Mouse (Mus musculus) retina, embryonic 14.5 days (tissue): ENCODE results near the gene Dnajb1.
"Not testable (repeated sequence)": the region's sequence is repeated elsewhere in the genome, so short reads cannot be mapped to it uniquely, and the experiment has no call there.

ENCODE experiments used
- DNase-seq: peaks from one replicate; pipeline ENCODE4 v3.0.0-alpha.2; 2015; ENCODE audit warnings: low spot score

Dnajb1 gene

DNA sequence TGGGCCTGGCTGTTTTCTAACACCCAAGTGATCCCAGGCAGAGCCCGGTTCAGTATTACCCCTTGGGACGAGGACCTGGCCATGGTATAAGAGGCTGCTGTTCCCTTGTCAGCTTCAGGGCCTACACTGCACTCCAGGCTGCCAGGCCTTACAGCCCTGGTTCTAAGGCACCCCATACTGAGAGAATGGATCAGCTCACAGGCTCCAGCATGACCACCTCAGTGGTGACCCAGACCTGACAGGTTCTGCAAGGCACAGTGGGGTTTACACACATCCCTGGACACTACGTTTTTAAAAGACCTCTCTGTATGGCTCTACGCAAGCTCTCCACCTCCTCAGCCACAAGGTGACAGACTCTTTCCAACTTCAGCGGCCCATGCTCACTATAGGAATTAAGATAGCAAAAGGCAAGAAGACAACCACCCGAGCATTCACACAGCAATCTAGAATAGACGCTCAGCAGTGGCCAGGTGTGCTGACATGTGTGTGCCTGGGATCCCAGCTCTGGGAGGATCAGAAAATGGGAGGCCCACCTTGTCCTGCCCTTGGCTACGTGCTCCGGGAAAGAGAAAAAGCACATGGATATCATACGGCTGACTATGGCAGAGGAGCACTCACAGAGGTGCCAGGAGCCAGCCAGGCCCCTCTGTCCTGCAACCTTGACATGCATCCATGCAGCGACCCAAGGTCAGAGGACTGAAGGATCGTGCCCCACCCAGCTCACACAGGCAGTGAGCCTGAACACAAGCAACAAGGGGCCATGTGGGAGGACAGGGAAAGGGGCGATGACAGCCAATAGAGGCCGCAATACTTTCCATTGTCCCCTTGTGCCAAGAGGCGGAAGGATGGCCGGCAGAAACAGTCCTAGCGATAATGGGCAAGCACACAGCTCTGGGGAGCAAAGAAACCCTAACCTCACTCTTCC lies 29.6 kb upstream of the Dnajb1 start:
- no peak for DNase-seq

DNA sequence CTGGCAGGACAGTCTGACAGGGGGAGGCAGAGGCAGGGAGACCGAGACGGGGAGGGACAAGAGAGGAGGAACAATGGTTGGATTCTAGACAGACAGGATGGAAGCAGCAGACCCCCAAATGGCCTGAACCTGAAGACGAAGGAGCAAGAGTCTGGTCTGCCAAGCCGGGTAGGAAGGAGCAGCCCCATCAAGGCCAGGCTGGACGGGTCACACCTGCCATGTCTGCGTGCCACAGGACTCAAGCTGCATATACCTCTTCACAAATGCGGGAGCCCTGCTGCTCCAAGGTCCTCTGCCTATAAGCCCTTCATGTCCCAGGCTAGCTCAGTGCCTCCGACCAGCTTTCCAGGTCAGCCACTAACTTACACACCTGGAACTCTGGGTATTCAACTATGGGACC lies 28.3 kb upstream of the Dnajb1 start:
- no peak for DNase-seq

DNA sequence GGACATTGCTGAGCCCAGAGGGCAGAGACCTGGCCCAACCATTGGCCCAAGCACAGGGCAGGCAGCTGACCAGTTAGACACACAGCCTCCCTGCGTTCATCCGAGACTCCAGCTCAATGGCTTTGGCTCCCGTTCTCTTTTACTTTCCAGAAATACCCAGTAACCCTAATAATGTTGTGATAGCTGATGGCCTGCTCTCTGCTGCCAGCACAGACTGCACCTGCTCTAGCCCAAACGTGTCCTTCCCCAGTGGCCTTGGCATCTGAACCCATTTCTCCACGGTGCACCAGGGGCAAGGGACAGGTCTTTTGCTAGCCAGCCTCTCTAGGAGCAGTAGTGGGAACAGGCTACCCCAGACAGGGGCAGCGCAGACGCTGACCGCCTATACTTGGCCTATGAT lies 27.2 kb upstream of the Dnajb1 start:
- no peak for DNase-seq

DNA sequence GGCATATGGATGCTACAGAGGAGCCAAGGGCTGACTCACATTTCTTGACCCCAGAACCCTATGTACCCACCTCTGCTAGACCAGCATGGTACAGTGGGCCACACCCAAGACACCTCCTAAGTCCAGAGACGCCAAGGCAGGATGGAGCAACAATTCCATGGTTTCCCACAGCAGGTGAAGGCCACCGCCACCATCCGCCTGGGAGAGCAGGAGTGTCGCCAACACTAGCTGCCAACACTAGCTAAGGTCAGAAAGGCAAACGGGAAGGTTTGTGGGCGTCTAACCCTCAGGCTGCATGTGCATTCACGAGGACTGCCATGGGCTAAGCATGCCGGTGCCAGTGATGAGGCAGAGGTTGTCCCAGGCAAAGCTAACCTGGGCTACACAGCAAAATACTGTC lies 25.8 kb upstream of the Dnajb1 start:
- no peak for DNase-seq

DNA sequence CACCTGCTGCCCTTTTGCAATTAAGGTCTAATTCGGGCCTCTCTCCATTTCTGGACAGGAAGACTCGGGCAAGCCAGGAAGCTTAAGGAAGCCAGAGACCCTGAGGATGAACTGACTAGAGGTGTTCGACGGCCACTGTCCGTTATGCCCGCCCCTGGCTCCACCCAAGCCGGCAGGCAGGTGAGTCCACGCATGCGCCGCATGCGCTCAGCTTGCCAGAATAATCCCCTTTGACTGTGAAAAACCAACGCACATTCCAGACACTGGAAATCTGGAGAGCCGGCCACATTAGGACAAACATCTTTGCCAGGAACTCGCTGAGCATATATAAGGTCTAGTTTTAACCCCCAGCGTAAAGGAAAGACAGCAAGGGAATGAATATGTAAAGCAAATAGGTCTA lies 24.8 kb upstream of the Dnajb1 start:
- no peak for DNase-seq

DNA sequence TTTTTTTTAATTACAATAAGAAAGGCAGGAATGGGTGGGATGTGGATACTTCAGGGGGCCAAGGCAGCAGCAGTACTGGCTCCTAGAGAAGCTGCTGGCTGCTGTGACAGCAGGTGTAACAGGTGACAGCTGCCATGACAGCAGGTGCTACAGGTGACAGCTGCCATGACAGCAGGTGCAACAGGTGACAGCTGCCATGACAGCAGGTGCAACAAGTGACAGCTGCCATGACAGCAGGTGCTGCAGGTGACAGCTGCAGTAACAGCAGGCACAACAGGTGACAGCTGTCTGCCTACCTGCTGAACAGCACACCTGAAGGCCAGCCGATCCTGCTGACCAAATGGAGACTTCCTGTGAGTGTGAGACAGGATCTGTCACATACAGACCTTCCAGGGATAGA lies 23.2 kb upstream of the Dnajb1 start:
- DNase-seq: no peak

DNA sequence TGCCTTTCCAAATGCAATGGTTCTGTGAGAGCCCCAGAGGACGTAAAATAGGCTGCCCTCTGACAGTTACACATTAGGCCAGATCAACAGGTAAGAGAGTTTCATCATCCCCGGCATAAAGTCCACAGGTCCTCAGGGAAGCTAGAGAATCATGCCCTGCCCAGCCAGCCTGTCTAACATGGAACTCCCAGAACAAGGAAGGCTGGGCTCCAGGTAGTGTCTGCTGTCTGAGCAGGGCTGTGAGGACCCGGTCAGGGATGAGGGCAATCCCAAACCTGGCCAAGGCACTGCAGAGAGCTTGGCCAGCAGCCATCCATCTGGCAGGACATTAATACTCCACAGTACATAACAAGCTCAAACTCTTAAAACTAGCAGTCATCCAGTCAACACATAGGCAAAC lies 22.7 kb upstream of the Dnajb1 start:
- no peak for DNase-seq

DNA sequence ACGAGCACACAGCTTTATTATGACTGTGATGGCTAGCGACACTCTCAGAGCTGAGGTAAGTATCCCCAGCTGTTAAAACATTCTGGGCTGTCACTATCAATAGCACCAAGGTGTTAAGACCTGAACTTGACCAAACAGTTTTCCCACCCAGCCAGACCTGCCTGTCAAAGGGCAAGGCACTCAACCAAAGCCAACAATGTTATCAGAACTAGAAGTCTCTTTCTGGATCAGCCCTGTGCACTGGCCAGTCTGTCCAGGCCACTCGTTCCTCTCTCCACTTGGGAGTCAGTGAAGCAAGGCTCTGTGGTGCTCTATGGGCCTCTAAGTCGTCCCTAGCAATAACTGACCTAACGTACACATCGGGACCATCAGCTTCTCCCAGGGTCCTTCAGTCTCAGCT lies 20.3 kb upstream of the Dnajb1 start:
- DNase-seq: no peak

DNA sequence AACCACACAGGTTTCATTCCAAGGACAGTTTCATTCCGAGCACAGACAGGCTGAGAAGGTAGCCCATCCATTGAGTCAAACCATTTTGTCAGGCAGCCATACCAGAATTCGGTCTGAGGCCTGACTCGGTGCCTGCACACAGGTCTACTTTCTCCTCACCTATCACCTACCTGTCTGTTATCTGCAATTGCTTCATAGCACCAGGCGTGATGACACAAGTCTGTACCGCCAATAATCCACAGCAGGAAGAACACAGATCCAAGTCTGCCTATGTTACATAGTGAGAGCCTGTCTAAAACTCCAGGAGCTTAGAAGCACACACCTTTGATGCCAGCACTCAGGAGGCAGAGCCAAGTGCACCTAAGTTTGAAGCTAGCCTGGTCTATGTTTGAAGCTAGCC lies 19.1 kb upstream of the Dnajb1 start:
- DNase-seq: no peak

DNA sequence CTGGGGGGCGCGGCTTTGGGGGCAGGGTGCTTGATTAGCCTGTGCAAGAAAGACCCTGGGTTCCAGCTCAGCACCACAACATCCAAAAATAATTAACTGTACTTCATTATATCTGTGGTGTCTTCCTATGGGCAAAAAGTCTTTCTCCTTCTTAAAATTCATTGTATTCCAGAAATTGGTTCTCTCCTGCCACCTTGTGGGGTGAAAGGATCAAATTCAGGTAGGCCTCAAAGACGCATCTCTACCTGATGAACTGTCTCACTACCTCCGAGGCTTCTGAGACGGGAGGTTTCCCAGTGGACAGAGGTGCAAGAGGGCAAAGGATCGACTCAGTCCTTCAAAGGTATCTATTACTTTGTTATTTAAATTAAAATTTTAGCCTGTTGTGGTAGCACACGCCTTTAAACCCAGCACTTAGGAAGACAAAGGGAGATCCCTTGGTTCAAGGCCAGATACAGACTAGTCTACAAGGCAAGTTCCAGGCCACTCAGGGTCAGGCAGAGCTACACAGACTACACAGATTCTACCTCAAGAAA lies 17.4 kb upstream of the Dnajb1 start:
- no peak for DNase-seq

DNA sequence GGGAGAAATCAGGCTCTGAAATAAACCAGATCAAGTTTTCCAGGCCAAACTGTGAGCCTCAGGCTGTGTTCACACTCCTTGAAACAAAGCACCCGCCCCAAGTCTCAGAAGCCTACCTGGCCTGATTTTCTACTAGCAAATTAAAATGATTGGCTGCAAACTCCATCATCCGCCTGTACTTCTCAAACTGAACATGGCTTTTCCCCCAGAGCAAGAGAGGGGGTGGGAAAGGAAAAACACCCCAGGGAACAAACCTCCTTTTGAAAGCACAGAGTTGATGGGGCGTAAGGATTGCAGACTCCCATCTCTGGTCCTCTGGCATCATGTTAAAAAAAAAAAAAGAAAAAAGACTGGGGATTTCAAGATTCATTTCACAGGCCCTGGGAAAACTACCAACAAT lies 15.3 kb upstream of the Dnajb1 start:
- peak; percentile 14 for DNase-seq

DNA sequence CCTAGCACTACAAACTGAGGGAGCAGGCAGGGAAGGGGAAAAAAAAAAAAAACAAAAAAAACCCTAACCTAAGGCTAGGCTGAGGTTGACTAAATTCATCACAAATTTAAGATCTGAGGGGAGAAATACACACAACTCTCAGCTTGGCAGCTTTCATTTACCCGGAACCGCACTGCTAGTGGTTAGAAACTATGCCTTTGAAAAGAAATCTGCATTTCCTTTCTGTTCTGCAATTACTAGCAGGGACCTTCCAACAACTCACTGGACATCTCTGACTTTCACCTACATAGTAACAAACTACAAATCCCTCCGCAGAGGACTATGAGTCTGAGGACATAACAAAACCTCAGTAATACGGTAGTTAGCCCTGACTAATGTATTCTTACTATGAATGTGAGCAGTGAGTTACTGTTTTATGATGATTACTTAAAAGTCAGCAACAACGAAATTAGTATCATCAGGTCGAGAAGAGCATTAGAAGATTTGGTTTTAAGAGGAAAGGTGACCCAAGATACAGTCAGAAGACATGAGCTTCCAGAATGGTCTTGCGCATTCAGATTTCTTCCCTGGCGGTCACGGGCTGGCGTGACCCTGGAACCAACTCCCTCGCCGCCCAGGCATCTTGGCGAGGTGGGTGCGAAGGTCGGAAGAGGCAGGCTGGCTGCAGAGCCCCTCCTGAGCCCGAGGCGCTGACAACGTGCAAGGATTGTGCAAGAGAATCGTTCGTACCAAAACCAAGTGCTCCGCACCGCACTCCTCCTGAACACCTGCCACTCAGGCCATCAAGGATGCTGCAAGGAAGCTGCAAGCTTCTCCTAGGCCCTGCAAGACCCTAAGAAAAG lies 14.4 kb upstream of the Dnajb1 start:
- peak; percentile 16 for DNase-seq

DNA sequence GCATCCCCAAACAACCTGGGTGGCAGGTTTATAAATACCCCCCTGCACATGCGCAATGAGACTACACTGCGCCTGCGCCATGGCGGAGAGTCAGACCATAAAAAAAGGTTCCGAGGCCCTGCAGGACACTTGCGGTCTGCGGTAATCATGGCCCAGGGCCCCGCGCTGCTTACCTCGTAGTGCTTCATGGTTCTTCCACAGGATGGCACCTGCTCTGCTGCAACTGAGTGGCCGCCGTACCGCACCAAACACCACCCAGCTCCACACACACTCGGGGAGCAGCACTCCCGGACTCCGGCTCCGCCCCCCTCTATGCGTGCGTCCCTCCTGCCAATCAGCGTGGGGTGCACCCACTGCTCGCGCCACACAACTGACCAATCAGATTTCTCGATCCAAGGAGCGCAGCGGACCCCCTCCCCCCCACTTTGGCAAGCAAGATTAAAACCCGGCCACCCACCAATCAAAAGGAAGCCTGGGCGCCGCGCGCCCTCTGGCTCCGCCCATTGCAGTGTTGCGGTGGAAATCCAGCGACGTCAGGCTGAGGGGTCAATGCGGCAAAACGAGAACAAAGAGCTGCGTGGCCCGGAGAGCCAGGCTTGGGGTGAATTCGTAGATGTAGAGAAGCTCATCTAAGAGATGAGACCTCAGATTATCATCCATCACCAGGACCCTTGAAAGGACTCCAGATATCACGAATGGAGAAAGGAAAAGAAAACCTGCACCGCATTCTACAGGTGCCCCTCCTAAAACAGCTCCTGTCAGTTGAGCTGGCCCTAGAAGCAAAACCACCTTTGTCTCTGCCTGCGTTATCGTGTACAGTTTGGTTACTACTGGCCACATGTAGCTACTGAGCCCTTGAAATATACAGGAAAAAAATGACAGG lies 13.6 kb upstream of the Dnajb1 start:
- peak; percentile 98 for DNase-seq

DNA sequence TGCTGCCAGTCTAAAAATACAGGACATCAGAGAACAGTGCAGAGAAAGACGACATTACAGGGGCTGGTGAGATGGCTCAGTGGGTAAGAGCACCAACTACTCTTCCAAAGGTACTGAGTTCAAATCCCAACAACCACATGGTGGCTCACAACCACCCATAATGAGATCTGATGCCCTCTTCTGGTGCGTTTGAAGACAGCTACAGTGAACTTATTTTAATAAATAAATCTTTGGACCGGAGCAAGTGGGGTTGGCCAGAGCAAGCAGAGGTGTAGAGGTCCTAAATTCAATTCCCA lies 13.0 kb upstream of the Dnajb1 start:
- not testable (repeated sequence) for DNase-seq

DNA sequence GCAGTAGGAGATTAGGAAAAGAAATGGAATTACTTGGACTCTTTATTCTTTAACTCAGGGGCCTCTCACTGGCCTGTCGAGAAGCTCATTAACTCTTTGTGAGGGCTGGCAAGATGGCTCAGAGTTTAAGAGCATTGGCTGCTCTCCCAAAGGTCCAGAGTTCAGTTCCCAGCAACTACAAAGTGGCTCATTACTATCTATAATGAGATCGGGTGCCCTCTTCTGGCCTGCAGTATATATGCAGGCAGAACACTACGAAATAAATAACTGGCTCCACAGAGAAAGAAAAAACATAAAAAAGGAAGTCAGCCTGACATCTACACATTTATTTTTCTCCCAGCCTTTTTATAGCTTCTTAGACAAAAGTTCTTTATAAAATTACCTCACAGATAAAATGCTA lies 11.6 kb upstream of the Dnajb1 start:
- peak; percentile 46 for DNase-seq

DNA sequence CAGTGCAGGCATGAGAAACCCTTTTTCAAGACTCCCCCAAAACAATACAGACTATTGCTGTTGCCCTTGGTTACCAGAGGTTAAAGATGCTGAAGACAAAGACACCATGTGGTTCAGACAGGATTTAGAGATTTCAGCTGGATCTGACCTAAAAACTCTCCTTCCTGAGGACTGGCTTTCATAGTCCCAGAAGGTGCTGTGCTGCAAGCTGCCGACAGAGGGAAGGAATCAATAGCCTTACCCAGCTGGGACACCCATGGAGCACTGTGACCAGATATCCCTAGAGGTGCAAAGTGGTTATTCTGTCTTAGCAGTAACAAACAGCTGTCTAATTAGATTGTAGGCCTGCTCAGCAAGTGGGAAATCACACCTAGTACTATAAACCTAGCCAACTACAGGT lies 9.8 kb upstream of the Dnajb1 start:
- DNase-seq: peak; percentile 47

DNA sequence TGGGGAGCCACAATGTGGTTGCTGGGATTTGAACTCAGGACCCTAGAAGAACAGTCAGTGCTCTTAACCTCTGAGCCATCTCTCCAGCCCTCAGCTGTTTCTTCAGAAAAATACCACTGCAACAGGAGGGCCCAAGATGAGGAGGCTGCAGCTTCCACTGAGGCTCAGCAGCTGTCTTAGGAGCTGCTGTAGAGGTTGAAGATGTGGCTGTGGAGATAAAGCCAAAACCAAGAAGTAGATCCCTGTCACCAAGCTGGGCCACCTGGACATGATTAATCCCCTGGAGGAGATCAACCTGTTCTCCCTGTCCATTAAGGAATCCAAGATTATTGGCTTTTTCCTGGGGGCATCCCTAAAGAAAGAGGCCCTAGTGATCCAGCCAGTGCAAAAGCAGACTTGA lies 8.2 kb upstream of the Dnajb1 start:
- DNase-seq: no peak

DNA sequence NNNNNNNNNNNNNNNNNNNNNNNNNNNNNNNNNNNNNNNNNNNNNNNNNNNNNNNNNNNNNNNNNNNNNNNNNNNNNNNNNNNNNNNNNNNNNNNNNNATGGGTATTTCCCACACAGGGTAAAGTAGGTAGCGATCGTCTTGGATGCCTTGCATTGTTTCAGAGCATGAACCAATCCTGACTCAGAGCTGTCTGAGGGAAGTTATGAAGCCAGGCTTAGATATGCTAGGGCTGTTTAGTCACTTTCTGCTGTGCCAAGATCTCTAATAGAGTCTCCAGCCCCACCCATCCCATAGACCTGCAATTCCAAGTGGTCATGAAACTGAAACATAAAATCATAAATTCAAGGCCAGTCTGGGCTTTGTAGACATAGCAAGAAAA lies 5.4 kb upstream of the Dnajb1 start:
- no peak for DNase-seq

DNA sequence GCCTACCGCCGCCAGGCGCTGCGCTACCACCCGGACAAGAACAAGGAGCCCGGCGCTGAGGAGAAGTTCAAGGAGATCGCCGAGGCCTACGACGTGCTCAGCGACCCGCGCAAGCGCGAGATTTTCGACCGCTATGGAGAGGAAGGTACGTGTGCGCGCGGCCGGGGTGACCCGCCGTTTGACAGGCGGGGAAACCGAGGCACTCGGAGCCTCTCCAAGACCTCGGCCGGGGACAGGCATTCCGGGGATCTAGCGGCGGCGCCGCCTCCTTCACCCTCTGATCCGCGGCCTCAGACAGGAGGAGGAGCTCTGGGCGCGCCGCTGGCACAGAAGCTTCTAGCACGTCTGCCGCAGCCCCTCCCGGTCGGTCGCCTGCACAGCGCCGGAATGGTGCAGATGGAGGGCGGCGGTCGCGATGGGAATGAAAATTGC lies 421 bp downstream of the Dnajb1 start:
- DNase-seq: peak; percentile 79

DNA sequence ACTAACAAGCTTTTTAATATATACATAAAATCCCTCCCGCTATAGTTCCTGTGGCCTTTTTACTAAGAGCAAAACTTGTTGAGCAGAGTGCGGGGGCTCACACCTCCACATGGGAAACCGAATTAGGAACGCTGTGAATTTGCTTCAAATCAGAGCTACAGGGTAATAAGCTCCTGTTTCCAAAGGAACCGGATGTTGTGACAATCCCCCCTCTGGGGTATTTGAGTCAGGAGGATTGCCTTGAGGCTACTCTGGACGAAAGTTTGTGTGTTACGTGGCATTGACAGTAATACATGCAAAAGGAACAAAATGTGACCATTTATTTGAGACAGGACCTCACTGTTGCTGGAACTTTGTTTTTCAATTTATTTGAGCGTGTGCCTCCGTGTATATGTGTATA lies 1.1 kb downstream of the Dnajb1 start:
- no peak for DNase-seq

DNA sequence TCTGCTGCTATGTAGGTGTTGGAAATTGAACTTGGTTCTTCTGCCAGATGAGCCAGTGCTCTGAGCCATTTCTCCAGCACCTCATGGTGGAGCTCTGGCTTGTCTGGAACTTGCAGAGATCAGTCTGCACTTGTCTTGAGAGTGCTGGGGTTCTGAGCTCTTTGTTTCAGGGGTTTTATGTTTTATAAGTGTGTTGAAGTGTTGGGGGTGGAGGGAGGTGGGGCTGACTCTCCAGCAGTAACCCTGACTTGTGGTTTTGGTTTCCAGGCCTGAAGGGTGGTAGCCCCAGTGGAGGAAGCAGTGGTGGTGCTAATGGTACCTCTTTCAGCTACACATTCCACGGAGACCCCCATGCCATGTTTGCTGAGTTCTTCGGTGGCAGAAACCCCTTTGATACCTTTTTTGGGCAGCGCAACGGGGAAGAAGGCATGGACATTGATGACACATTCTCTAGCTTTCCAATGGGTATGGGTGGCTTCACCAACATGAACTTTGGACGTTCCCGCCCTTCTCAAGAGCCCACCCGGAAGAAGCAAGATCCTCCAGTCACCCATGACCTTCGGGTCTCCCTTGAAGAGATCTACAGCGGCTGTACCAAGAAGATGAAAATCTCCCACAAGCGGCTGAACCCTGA lies 1.7 kb downstream of the Dnajb1 start:
- DNase-seq: no peak

DNA sequence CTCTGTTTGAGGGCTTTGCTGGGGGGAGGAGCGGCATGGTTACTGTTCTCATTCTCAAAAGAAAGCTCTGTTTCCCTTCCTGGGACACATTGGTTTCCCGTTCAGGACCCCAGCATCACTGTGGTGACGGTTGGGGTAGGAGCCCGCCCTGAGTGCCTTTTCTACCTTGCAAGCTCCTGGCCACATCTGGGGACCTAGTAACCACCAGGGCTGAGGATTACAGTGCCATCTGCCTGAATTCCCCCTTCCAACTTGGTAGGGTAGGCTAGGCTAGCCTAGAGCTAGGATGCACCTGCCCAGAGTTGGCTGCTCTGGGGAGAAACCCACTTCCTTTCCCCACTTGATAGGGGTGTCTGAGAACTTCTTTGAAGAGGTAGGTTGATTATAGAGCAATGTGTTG lies 3.9 kb downstream of the Dnajb1 start:
- DNase-seq: no peak
